Mouse (Mus musculus): ENCODE results near the gene Plpp2. TPM values are rescaled to one million over a fixed set of nuclear protein-coding genes. Genes with fewer than 3 reads are reported as not detected.

Gene Plpp2
- polyA plus RNA-seq, 1 experiment from 2014 or later: 14.6 TPM

DNA sequence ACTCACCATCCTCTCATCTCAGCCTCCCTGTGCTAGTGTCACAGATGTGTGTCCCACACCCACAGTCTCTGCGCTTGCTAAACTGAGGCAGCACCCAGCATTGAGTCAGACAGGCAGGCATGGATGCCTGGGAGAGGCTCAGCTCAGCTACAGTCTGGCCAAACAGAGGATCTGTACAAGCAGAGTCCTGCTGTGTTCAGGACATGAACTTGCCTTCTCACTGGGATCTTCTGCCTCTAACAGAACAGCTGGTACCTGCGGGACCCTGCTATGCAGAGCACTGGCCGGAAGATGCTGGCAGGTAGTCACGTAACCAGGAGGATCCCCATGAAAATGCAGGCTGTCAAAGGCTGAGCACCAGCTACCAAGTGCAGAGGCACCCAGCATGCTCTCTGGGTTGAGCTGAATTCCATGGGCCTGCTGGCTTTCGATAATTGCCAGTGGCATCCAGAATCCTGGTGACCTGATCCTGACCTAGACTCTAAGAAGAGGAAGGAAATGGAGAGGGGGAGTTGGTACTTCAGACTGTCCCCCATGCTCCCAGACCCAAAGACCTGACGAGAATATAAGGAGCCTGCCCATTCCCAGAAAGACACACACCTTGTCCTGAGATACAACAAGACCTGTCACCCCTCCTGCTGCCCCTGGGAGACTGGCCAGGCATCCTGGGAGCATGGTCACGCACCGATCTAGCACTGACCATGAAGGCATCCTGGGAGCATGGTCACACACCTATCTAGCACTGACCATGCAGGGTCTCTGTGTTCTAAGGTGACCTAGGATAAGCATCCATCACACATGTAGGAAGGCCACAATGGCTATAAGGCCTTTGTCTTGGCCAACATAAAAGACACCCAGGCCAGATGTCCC lies 7.9 kb downstream of the Plpp2 start:
- H3K9me3 ChIP-seq (replicated peaks): no peaks in the 10 kb centered on the region
- H3K27ac ChIP-seq: no peak overlapping the region
- no peak for ATAC-seq (ENCODE audit: low FRiP score)
- WGBS: 93% methylated on average over 8 of the region's 8 CpGs
- H3K9ac ChIP-seq: no peak overlapping the region
- no peak overlapping the region for H3K4me3 ChIP-seq
- H3K36me3 ChIP-seq: no peaks in the 10 kb centered on the region
- no peaks in the 10 kb centered on the region for H3K4me1 ChIP-seq
- no peaks in the 10 kb centered on the region for H3K27me3 ChIP-seq
- H3K4me2 ChIP-seq (replicated peaks): no peak overlapping the region

DNA sequence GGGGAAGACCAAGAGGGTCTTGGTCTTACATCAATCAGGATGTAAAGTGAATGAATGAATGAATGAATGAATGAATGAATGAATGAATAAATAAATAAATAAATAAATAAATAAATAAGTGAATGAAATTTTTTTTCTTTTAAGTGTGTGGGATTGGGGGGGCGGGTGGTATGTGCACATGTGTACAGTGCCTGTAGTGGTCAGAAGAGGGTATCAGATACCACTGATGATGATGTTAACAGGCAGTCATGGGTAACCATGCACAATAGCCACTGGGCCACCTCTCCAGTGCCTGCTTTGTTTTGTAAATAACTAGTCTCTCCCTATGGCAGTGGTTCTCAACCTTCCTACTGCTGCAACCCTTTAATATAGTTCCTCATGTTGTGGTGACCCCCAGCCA lies 9.2 kb downstream of the Plpp2 start:
- Histone ChIP-seq H3K36me3 (no peaks in the 10 kb centered on the region), H3K4me2 (replicated peaks) (no peak overlapping the region), H3K27me3 (no peaks in the 10 kb centered on the region), H3K4me3 (no peak overlapping the region), H3K4me1 (no peaks in the 10 kb centered on the region), H3K9ac (no peak overlapping the region), H3K27ac (no peak overlapping the region), H3K9me3 (replicated peaks) (no peaks in the 10 kb centered on the region)
- ATAC-seq (ENCODE audit: low FRiP score): no peak
- WGBS: 71% methylated on average over 1 of the region's 1 CpGs

DNA sequence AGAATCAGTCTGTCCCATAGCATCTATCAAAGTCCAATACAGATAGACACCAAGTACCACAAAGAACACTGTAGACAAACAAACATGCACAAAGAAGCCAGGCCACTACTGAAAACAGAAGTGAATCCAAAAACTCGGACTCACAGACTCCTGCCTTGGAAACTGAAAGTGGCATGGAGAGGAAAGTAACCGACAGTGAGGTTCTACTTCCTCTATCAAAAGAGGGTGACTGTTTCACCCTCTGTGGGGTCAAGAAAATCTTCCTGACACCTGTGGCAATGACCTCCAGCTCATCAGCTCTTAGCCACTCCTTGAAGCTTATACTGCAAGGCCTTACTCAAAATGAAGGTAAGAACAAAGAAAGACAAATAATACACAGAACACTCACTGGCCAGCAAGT lies 26.9 kb downstream of the Plpp2 start:
- no peaks in the 10 kb centered on the region for H3K9me3 ChIP-seq (replicated peaks)
- 93% methylated on average over 2 of the region's 2 CpGs for WGBS
- no peak overlapping the region for H3K4me3 ChIP-seq
- no peak overlapping the region for H3K4me2 ChIP-seq (replicated peaks)
- no peak overlapping the region for H3K27ac ChIP-seq
- ATAC-seq (ENCODE audit: low FRiP score): no peak
- no peaks in the 10 kb centered on the region for H3K27me3 ChIP-seq
- H3K9ac ChIP-seq: no peak overlapping the region
- H3K36me3 ChIP-seq: no peaks in the 10 kb centered on the region
- H3K4me1 ChIP-seq: no peaks in the 10 kb centered on the region

DNA sequence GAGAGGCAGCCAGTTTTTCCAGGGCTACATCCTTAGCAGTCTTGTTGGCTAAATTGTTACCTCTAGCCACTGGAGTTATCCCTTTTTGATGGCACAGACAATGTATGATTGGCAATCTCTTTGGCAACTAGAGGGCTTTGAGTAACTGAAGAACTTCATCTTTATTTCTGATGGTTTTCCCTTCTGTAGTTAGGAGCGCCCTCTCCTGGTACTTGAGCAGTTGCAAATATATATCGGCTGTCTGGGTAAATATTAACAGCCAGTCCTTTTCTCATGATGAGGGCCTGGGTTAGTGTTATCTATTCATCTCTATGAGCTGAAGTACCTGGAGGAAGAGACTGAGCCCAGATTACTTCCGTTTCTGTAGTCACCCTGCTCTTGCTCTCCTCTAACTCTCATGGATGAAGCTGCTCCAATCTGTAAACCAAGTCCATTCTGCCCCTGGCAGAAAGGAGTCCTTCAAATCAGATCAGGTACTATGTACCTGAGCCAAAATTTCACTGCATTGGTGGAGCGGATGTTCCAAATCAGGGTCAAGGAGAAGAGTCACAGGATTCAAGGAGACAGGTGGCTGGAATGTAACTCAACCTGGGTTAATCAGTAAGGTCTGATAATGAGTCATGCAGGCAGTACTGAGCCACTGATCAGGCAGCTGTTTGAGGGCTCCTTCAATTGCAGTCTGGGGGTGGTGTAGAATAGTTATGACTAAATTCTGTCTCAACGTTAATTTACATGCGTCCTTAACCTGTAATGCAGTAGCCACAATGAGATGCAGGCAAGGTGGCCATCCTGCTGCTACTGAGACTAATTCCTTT lies 30.6 kb downstream of the Plpp2 start:
- ATAC-seq (ENCODE audit: low FRiP score): no peak
- WGBS: 76% methylated on average over 6 of the region's 6 CpGs
- Histone ChIP-seq H3K9me3 (replicated peaks) (no peaks in the 10 kb centered on the region), H3K4me1 (no peaks in the 10 kb centered on the region), H3K36me3 (no peaks in the 10 kb centered on the region), H3K27me3 (no peaks in the 10 kb centered on the region), H3K9ac (no peak overlapping the region), H3K27ac (no peak overlapping the region), H3K4me2 (replicated peaks) (no peak overlapping the region), H3K4me3 (no peak overlapping the region)

DNA sequence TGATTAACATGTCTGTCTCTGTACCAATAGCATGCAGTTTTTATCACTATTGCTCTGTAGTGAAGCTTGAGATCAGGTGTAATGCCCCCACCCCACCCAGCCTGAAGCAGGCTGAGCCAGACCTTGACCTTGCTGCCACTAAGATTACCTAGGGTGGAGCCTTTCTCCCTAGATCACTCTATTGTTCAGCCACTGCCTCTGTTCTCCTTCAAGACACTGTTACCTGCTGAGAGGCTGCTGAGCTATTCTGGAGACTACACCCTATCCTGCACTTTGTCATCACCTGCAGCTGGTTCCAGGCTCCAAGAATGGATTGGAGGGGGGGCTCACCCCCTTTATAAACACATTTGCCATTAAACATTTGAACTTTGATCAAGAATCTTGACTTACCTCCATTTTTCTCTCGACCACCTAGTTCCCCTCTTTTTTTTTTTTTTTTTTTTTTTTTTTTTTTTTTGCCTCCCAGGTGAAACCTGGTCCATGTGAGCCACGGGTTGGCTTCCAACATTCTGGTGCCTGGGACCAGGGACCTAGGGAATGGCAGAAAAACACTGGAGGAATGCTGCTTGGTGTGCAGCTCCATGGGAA lies 36.8 kb downstream of the Plpp2 start:
- H3K4me3 ChIP-seq: no peak overlapping the region
- no peaks in the 10 kb centered on the region for H3K4me1 ChIP-seq
- no peaks in the 10 kb centered on the region for H3K27me3 ChIP-seq
- no peak for ATAC-seq (ENCODE audit: low FRiP score)
- H3K4me2 ChIP-seq (replicated peaks): no peak overlapping the region
- no peak overlapping the region for H3K9ac ChIP-seq
- no peaks in the 10 kb centered on the region for H3K36me3 ChIP-seq
- 46% methylated on average over 2 of the region's 2 CpGs for WGBS
- H3K27ac ChIP-seq: no peak overlapping the region
- H3K9me3 ChIP-seq (replicated peaks): no peaks in the 10 kb centered on the region

DNA sequence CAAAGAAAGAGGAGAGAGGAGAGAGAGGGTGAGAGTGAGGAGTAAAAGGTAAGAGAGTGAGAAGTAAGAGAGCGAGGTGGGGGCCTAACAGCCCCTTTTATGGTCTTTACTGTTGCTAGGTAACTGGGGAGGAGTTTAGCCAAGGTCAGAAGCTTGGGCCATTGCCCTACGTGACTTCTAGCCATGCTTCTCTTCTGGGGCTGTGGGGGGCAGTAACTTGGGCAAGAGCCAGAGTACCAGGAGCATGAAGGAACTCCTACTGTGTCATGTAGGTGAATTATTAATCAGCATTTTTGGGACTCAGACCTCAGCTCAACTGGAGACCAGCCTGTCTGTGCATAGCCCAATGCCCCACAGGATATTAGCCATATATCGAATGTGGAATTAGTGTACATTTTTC lies 37.7 kb downstream of the Plpp2 start:
- H3K9ac ChIP-seq: no peak overlapping the region
- no peak overlapping the region for H3K4me2 ChIP-seq (replicated peaks)
- no peaks in the 10 kb centered on the region for H3K4me1 ChIP-seq
- H3K4me3 ChIP-seq: no peak overlapping the region
- H3K27me3 ChIP-seq: no peaks in the 10 kb centered on the region
- H3K27ac ChIP-seq: no peak overlapping the region
- no peaks in the 10 kb centered on the region for H3K9me3 ChIP-seq (replicated peaks)
- no peak for ATAC-seq (ENCODE audit: low FRiP score)
- 69% methylated on average over 3 of the region's 3 CpGs for WGBS
- no peaks in the 10 kb centered on the region for H3K36me3 ChIP-seq

Small RNA genes lying within 50 kb of the gene (microRNA-seq; reads per million reads assigned to microRNA genes)
- gene Mir6909: not detected

Other genes with a start within 250 kb of the Plpp2 start
- not detected in 2 replicates for gene Vmn2r82, start 177.3 kb downstream of the Plpp2 start, polyA plus RNA-seq (2016; fragmentation: Nextera tagmentation; extraction: Ambion mirVana)
- 0.05 TPM in 1 of 2 replicates, not detected in the other for gene Vmn2r83, start 65.1 kb downstream of the Plpp2 start, polyA plus RNA-seq (2016; fragmentation: Nextera tagmentation; extraction: Ambion mirVana)
- 57.8 and 66.1 TPM in 2 replicates for gene Mier2, start 21.4 kb upstream of the Plpp2 start, polyA plus RNA-seq (2016; fragmentation: Nextera tagmentation; extraction: Ambion mirVana)
- not detected in 2 replicates for gene Theg, start 53.5 kb upstream of the Plpp2 start, polyA plus RNA-seq (2016; fragmentation: Nextera tagmentation; extraction: Ambion mirVana)
- gene C2cd4c, start 80.2 kb upstream of the Plpp2 start, polyA plus RNA-seq (2016; fragmentation: Nextera tagmentation; extraction: Ambion mirVana): 0.08 TPM in 1 of 2 replicates, not detected in the other
- 30.3 and 33.0 TPM in 2 replicates for gene Shc2, start 104.1 kb upstream of the Plpp2 start, polyA plus RNA-seq (2016; fragmentation: Nextera tagmentation; extraction: Ambion mirVana)
- not detected in 2 replicates for gene Odf3l2, start 111.9 kb upstream of the Plpp2 start, polyA plus RNA-seq (2016; fragmentation: Nextera tagmentation; extraction: Ambion mirVana)
- gene Madcam1, start 130.8 kb upstream of the Plpp2 start, polyA plus RNA-seq (2016; fragmentation: Nextera tagmentation; extraction: Ambion mirVana): 2.9 and 3.2 TPM in 2 replicates
- gene Tpgs1, start 135.6 kb upstream of the Plpp2 start, polyA plus RNA-seq (2016; fragmentation: Nextera tagmentation; extraction: Ambion mirVana): 68.1 and 69.4 TPM in 2 replicates
- gene Cdc34, start 148.4 kb upstream of the Plpp2 start, polyA plus RNA-seq (2016; fragmentation: Nextera tagmentation; extraction: Ambion mirVana): 121 and 124 TPM in 2 replicates
- 1.2 and 1.3 TPM in 2 replicates for gene Gzmm, start 155.2 kb upstream of the Plpp2 start, polyA plus RNA-seq (2016; fragmentation: Nextera tagmentation; extraction: Ambion mirVana)
- 658 and 661 TPM in 2 replicates for gene Bsg, start 170.7 kb upstream of the Plpp2 start, polyA plus RNA-seq (2016; fragmentation: Nextera tagmentation; extraction: Ambion mirVana)
- 0.45 and 0.48 TPM in 2 replicates for gene Hcn2, start 182.8 kb upstream of the Plpp2 start, polyA plus RNA-seq (2016; fragmentation: Nextera tagmentation; extraction: Ambion mirVana)
- 42.7 and 47.5 TPM in 2 replicates for gene Polrmt, start 212.8 kb upstream of the Plpp2 start, polyA plus RNA-seq (2016; fragmentation: Nextera tagmentation; extraction: Ambion mirVana)
- 0.42 and 0.72 TPM in 2 replicates for gene Fgf22, start 221.3 kb upstream of the Plpp2 start, polyA plus RNA-seq (2016; fragmentation: Nextera tagmentation; extraction: Ambion mirVana)
- 103 and 108 TPM in 2 replicates for gene Rnf126, start 233.2 kb upstream of the Plpp2 start, polyA plus RNA-seq (2016; fragmentation: Nextera tagmentation; extraction: Ambion mirVana)
- gene Fstl3, start 243.5 kb upstream of the Plpp2 start, polyA plus RNA-seq (2016; fragmentation: Nextera tagmentation; extraction: Ambion mirVana): 2.3 and 2.7 TPM in 2 replicates

All from hindbrain, embryonic 12.5 days (tissue).